Mouse (Mus musculus): Measurements from ENCODE around the gene Zic1.

DNA sequence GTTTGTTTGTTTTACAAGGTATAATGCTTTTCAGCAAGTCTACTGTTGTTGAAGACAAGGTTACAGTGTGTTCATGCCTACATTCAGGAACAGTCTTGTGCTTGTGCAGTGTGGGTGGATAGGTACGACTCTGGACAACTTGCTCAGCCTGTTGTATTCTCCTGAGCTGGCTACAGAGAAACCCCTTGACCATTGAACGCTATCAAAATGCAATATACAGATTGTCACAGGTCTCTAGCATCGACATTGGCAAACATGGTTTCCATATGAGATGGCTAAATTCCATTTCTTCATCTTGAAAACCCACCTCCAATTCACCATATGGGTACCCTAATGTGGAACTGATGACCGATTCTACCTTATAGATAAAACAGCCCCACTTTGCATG lies 9.3 kb downstream of the Zic1 start:
- TF ChIP-seq CTCF (IDR thresholded peaks at IDR 0.05), result no peak
- no peak for TF ChIP-seq EP300 (IDR thresholded peaks at IDR 0.05; ENCODE audit: insufficient read depth, low read depth, low read length)
